Mouse (Mus musculus) stomach, postnatal 0 days (tissue): ENCODE results near the gene Tex44. TPM values are rescaled to one million over a fixed set of nuclear protein-coding genes. Genes with fewer than 3 reads are reported as not detected.
A peak's percentile ranks its signal among the peaks of the same experiment; 100 is the strongest.

Experiments used
- ATAC-seq: fragments of 200-750 bp; cut with Nextera tagmentation; 2 replicates; pipeline ENCODE4 v1.8.0; 2017; ENCODE audit not compliant: low FRiP score, low TSS enrichment
- DNase-seq: peaks from one replicate; pipeline ENCODE4 v3.0.0-alpha.2; 2016; ENCODE audit warnings: low spot score
- H3K27ac ChIP-seq: fragments of 300-500 bp; sonication (generic); replicated peaks from 2 replicates; pipeline ENCODE4 v1.5.1; 2014; ENCODE audit warnings: mild to moderate bottlenecking, control low read depth
- H3K27me3 ChIP-seq: fragments of 300-500 bp; sonication (generic); 2 replicates; pipeline ENCODE4 v1.6.1; 2014; ENCODE audit warnings: low read length; ENCODE audit not compliant: control insufficient read depth, insufficient read depth
- H3K36me3 ChIP-seq: fragments of 300-500 bp; sonication (generic); 2 replicates; pipeline ENCODE4 v1.6.1; 2014; ENCODE audit warnings: low read length, mixed read lengths; ENCODE audit not compliant: control insufficient read depth, insufficient read depth
- H3K4me1 ChIP-seq: fragments of 300-500 bp; sonication (generic); replicated peaks from 2 replicates; pipeline ENCODE4 v1.6.1; 2014; ENCODE audit warnings: antibody characterized with exemption; ENCODE audit not compliant: control insufficient read depth, insufficient read depth
- H3K4me2 ChIP-seq: fragments of 300-500 bp; sonication (generic); replicated peaks from 2 replicates; pipeline ENCODE4 v1.6.1; 2014; ENCODE audit warnings: low read depth, mild to moderate bottlenecking, control low read depth, moderate library complexity
- H3K4me3 ChIP-seq: fragments of 300-500 bp; sonication (generic); 2 replicates; pipeline ENCODE4 v1.5.1; 2014; ENCODE audit warnings: low read depth, low read length, control low read depth
- H3K9ac ChIP-seq: fragments of 300-500 bp; sonication (generic); 2 replicates; pipeline ENCODE4 v1.6.1; 2014; ENCODE audit warnings: mild to moderate bottlenecking, low read length, control low read depth, mixed read lengths
- H3K9me3 ChIP-seq: fragments of 300-500 bp; sonication (generic); 2 replicates; pipeline ENCODE4 v1.6.1; 2016; ENCODE audit warnings: low read length; ENCODE audit not compliant: control insufficient read depth
- CTCF ChIP-seq: IDR thresholded peaks from 2 replicates; pipeline ENCODE4 v1.5.1; 2016; ENCODE audit warnings: antibody characterized with exemption, low read depth, mild to moderate bottlenecking, moderate library complexity
- EP300 ChIP-seq: optimal IDR thresholded peaks from 2 replicates; pipeline ENCODE3; 2016; ENCODE audit warnings: antibody characterized with exemption
- WGBS: fragments of 180-500 bp; shearing (Covaris S2); extraction: QIAGEN DNeasy Blood & Tissue Kit; methylation state at CpG from one replicate; pipeline ENCODE4 v1.1.7; 2014; 5-methylcytosine and 5-hydroxymethylcytosine counted together
- polyA plus RNA-seq: library from polyadenylated mRNA; unstranded; fragments of >200 nt; fragmentation: Nextera tagmentation; extraction: Ambion mirVana; gene quantifications from 2 replicates; pipeline ENCODE4 v1.2.1, GENCODE M21; 2015

Tex44 gene
- polyA plus RNA-seq, 1 experiment from 2014 or later = not detected

GRCm38 (mm10) chr1:86449966-86450365 is 23.8 kb downstream of the Tex44 start:
- Histone ChIP-seq H3K9ac (no peak overlapping the region), H3K4me3 (no peak overlapping the region), H3K36me3 (no peaks in the 10 kb centered on the region), H3K9me3 (no peaks in the 10 kb centered on the region), H3K4me1 (peaks cover 5% of the 10 kb centered on the region), H3K27me3 (no peaks in the 10 kb centered on the region), H3K4me2 (no peak overlapping the region), H3K27ac (peak overlapping the region; percentile 58; the same call in 1 of the 2 replicates)
- TF ChIP-seq CTCF (peak; percentile 46), EP300 (no peak)
- ATAC-seq (peak; percentile 56), DNase-seq (peak; percentile 68)
- 32% methylated on average over 6 of the region's 6 CpGs for WGBS

GRCm38 (mm10) chr1:86452713-86453112 is 26.6 kb downstream of the Tex44 start:
- TF ChIP-seq EP300 = no peak
- WGBS = 54% methylated on average over 5 of the region's 5 CpGs
- H3K4me2 ChIP-seq = no peak overlapping the region
- H3K27me3 ChIP-seq = no peaks in the 10 kb centered on the region
- DNase-seq = no peak
- H3K4me3 ChIP-seq = no peak overlapping the region
- H3K9me3 ChIP-seq = no peaks in the 10 kb centered on the region
- H3K9ac ChIP-seq = no peak overlapping the region
- H3K36me3 ChIP-seq = no peaks in the 10 kb centered on the region
- H3K4me1 ChIP-seq = peaks cover 2% of the 10 kb centered on the region
- no peak for ATAC-seq
- no peak overlapping the region for H3K27ac ChIP-seq

GRCm38 (mm10) chr1:86456892-86457581 is 30.9 kb downstream of the Tex44 start:
- Histone ChIP-seq H3K9me3 (no peaks in the 10 kb centered on the region), H3K36me3 (no peaks in the 10 kb centered on the region), H3K4me2 (no peak overlapping the region), H3K9ac (no peak overlapping the region), H3K27me3 (no peaks in the 10 kb centered on the region), H3K4me3 (no peak overlapping the region), H3K27ac (peak overlapping the region; percentile 58), H3K4me1 (no peaks in the 10 kb centered on the region)
- no peak for DNase-seq
- no peak for ATAC-seq
- whole genome bisulfite sequencing = 41% methylated on average over 13 of the region's 13 CpGs
- TF ChIP-seq CTCF (no peak), EP300 (no peak)

- H3K27me3 ChIP-seq = no peaks in the 10 kb centered on the region
- no peak overlapping the region for H3K4me2 ChIP-seq
- WGBS = 63% methylated on average over 4 of the region's 4 CpGs
- no peak overlapping the region for H3K27ac ChIP-seq
- ATAC-seq = no peak
- DNase-seq = no peak
- H3K9ac ChIP-seq = no peak overlapping the region
- no peak overlapping the region for H3K4me3 ChIP-seq
- H3K36me3 ChIP-seq = no peaks in the 10 kb centered on the region
- 0 out of 2 replicates have a peak, but pooled peaks cover 2% of the 10 kb centered on the region for H3K4me1 ChIP-seq
- no peaks in the 10 kb centered on the region for H3K9me3 ChIP-seq
- TF ChIP-seq CTCF = no peak
- TF ChIP-seq EP300 = no peak
These were observed 33.2 kb downstream of the Tex44 start for GRCm38 (mm10) chr1:86459371-86459770.

GRCm38 (mm10) chr1:86464223-86464874 is 38.2 kb downstream of the Tex44 start:
- DNase-seq (no peak), ATAC-seq (no peak)
- Histone ChIP-seq H3K4me3 (no peak overlapping the region), H3K9me3 (no peaks in the 10 kb centered on the region), H3K4me1 (0 out of 2 replicates have a peak, but pooled peaks cover 2% of the 10 kb centered on the region), H3K4me2 (no peak overlapping the region), H3K36me3 (no peaks in the 10 kb centered on the region), H3K9ac (peak overlapping the region; percentile 38; the same call in 1 of the 2 replicates), H3K27me3 (no peaks in the 10 kb centered on the region), H3K27ac (peak overlapping the region; percentile 80)
- no peak for TF ChIP-seq CTCF
- TF ChIP-seq EP300 = no peak
- WGBS = 61% methylated on average over 9 of the region's 9 CpGs

- ATAC-seq (no peak), DNase-seq (no peak)
- Histone ChIP-seq H3K27me3 (no peaks in the 10 kb centered on the region), H3K9me3 (no peaks in the 10 kb centered on the region), H3K4me3 (no peak overlapping the region), H3K27ac (peak overlapping the region; percentile 80), H3K4me2 (no peak overlapping the region), H3K36me3 (no peaks in the 10 kb centered on the region), H3K9ac (peak overlapping the region; percentile 38; the same call in 1 of the 2 replicates), H3K4me1 (peaks cover 2% of the 10 kb centered on the region; the same call in 1 of the 2 replicates)
- WGBS = 38% methylated on average over 4 of the region's 4 CpGs
- TF ChIP-seq EP300 (no peak), CTCF (no peak)
These were observed 38.7 kb downstream of the Tex44 start for GRCm38 (mm10) chr1:86464875-86465224.
